Comparison of ENCODE assay signal across 8 mouse cellular contexts in the genomic region with DNA sequence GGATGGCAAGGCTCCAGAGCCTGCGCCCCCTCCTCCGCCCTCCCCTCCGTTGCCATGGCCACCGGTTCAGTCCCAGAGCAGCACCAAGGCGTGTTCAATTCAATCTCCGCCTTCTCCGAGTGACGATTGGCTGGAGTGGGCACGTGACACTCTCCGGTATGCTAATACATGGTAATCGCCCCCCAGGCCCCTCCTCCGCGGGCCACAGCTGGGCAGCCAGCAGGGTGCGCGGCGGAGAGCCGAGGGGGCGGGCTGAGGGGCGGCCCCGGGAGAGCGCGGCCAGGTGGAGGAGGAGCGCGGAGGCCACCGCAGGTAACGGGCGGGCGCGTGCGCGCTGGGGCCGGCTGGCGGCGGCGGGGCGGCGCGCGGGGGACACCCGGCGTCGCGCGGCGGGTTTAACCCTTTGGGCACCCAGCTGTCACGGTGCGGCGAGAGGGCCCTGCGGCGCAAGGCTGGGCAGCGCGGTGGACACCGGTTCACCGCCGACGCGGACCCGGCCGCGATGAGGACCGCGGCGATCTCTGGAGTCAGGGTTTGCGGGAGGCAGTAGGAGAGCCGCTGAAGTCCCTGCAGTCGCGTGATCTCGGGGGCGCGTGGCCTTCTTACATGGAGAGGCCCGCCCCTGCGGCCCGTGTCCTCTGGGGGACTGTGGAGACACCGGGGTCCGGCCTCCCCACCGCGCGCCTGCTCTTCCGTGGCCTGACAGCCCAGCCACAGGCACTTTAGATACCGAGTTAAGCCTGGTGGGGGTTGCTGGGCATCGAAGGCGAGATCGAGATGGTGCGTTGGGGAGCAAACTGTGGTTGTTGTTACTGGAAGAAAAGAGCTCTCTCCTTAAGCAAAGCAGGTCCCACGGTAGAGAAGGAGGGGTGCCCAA. TPM values are rescaled to one million over a fixed set of nuclear protein-coding genes. Genes with fewer than 3 reads are reported as not detected.
DNase-seq lines count a peak whose midpoint lies in the region; ATAC-seq and TF ChIP-seq lines count a peak whose summit lies in the region.

A gene (plus strand): TSS at position 198 of the 877 bp plus-strand sequence.

- peak within 1 kb of the TSS; percentile 73 for H3K9ac ChIP-seq in forebrain, postnatal 0 days
- H3K9ac ChIP-seq in neural tube, embryonic 14.5 days (replicated peaks; ENCODE audit: low read depth, low read length): peak within 1 kb of the TSS; percentile 89

- H3K4me1 ChIP-seq in G1E (ENCODE audit: insufficient read depth, low read depth, low read length): no peaks in the 10 kb centered on the region
- no peaks in the 10 kb centered on the region for H3K4me1 ChIP-seq in forebrain, postnatal 0 days (ENCODE audit: insufficient read depth)
- peaks cover 39% of the 10 kb centered on the region for H3K4me1 ChIP-seq in neural tube, embryonic 14.5 days (ENCODE audit: control insufficient read depth, insufficient read depth, low read length)
- H3K4me1 ChIP-seq in testis, adult 2 months (ENCODE audit: control insufficient read depth, insufficient read depth, low read length): peaks cover 9% of the 10 kb centered on the region

- H3K4me3 ChIP-seq in G1E (ENCODE audit: low read depth, low read length): no peak within 1 kb of the TSS; the same call in 1 of the 2 replicates
- H3K4me3 ChIP-seq in forebrain, postnatal 0 days (ENCODE audit: low read depth, low read length): peak within 1 kb of the TSS; percentile 67
- H3K4me3 ChIP-seq in neural tube, embryonic 14.5 days (ENCODE audit: low read depth, low read length): peak within 1 kb of the TSS; percentile 75
- H3K4me3 ChIP-seq in testis, adult 2 months (ENCODE audit: control insufficient read depth, low read depth, low read length): peak within 1 kb of the TSS; percentile 87

- peak within 1 kb of the TSS; percentile 76 for H3K4me2 ChIP-seq in forebrain, postnatal 0 days (ENCODE audit: low read depth)
- H3K4me2 ChIP-seq in neural tube, embryonic 14.5 days (ENCODE audit: low read depth, low read length): peak within 1 kb of the TSS; percentile 77

- no peak; the same call in 1 of the 2 replicates for TF ChIP-seq POLR2A in testis, adult 2 months (IDR thresholded peaks at IDR 0.05; ENCODE audit: control insufficient read depth, low read depth, low read length)

- no peak for DNase-seq in G1E (ENCODE audit: low spot score)
- DNase-seq in cerebellum, adult 8-10 months: peak; percentile 95
- DNase-seq in forebrain, postnatal 0 days: peak; percentile 96
- peak; percentile 81 for DNase-seq in heart, postnatal 36 days
- DNase-seq in layer of hippocampus, adult 18-20 months (ENCODE audit: low spot score in 2 of 2): peak; percentile 94 to 98
- peak; percentile 95 to 97 for DNase-seq in lung, adult 18-20 months

- TF ChIP-seq CTCF in G1E (IDR thresholded peaks at IDR 0.05; ENCODE audit: low read depth, low read length): no peak
- TF ChIP-seq CTCF in forebrain, postnatal 0 days (IDR thresholded peaks at IDR 0.05; ENCODE audit: low read depth): peak; percentile 57
- TF ChIP-seq CTCF in testis, adult 2 months (IDR thresholded peaks at IDR 0.05; ENCODE audit: control insufficient read depth, insufficient read depth, insufficient replicate concordance, low read depth, low read length): 0 out of 2 replicates have a peak, but pooled peaks have one; percentile 20

- H3K27ac ChIP-seq in forebrain, postnatal 0 days (ENCODE audit: low read depth, low read length): peak within 1 kb of the TSS; percentile 84
- H3K27ac ChIP-seq in neural tube, embryonic 14.5 days (ENCODE audit: low read depth, low read length): peak within 1 kb of the TSS; percentile 91
- H3K27ac ChIP-seq in testis, adult 2 months (ENCODE audit: control insufficient read depth, insufficient read depth, low read depth, low read length): peak within 1 kb of the TSS; percentile 62

- H3K9me3 ChIP-seq in G1E (replicated peaks): peaks cover 10% of the 10 kb centered on the region
- H3K9me3 ChIP-seq in forebrain, postnatal 0 days (ENCODE audit: low read length): no peaks in the 10 kb centered on the region
- no peaks in the 10 kb centered on the region for H3K9me3 ChIP-seq in neural tube, embryonic 14.5 days (ENCODE audit: control insufficient read depth, low read length)

- intact Hi-C loops in heart, postnatal 36 days (cut with DNase I): no loop called here

- H3K36me3 ChIP-seq in G1E (replicated peaks): no peaks in the 10 kb centered on the region
- no peaks in the 10 kb centered on the region for H3K36me3 ChIP-seq in forebrain, postnatal 0 days (ENCODE audit: insufficient read depth)
- H3K36me3 ChIP-seq in neural tube, embryonic 14.5 days (ENCODE audit: control insufficient read depth, insufficient read depth, low read length): no peaks in the 10 kb centered on the region
- no peaks in the 10 kb centered on the region for H3K36me3 ChIP-seq in testis, adult 2 months (ENCODE audit: control insufficient read depth, insufficient read depth, low read length)

- no peak for ATAC-seq in G1E (ENCODE audit: extremely low read depth, insufficient number of reproducible peaks, low FRiP score, poor library complexity, severe bottlenecking)
- ATAC-seq in forebrain, postnatal 0 days: peak; percentile 99
- peak; percentile 96 for ATAC-seq in neural tube, embryonic 14.5 days (ENCODE audit: low read depth)

- H3K27me3 ChIP-seq in G1E (ENCODE audit: insufficient read depth, low read length): no peaks in the 10 kb centered on the region
- H3K27me3 ChIP-seq in forebrain, postnatal 0 days (ENCODE audit: insufficient read depth, low read length): no peaks in the 10 kb centered on the region
- H3K27me3 ChIP-seq in neural tube, embryonic 14.5 days (ENCODE audit: control insufficient read depth, insufficient read depth, low read length): no peaks in the 10 kb centered on the region
- no peaks in the 10 kb centered on the region for H3K27me3 ChIP-seq in testis, adult 2 months (ENCODE audit: control insufficient read depth, insufficient read depth, low read length)

- WGBS in forebrain, postnatal 0 days: 2% methylated on average over 77 of the region's 85 CpGs
- WGBS in neural tube, embryonic 14.5 days: under 1% methylated on average over 68 of the region's 85 CpGs

RNA-seq across cellular contexts. Expression of the gene that starts here (rescaled TPM):
- total RNA-seq in G1E (2014; fragmentation: Nextera tagmentation) (58.8 and 63.5 TPM in 2 replicates), G1E (2017) (16.2 and 17.5 TPM in 2 replicates)
- polyA plus RNA-seq in G1E (2012): 121 and 131 TPM in 2 replicates
- total RNA-seq in forebrain, postnatal 0 days (2014; rRNA removed): 78.3 and 93.2 TPM in 2 replicates
- 52.4 and 56.3 TPM in 2 replicates for polyA plus RNA-seq in forebrain, postnatal 0 days (2015; fragmentation: Nextera tagmentation; extraction: Ambion mirVana)
- 10 to 100 TPM; 32.2 to 45.7 TPM for total RNA-seq in heart, postnatal 36 days (2021)
- 100 to 1,000 TPM in 1 of 2 experiments, 10 to 100 TPM in 1; 99.6 to 102 TPM for total RNA-seq in layer of hippocampus, adult 18-20 months (2021)
- 31.9 and 48.8 TPM in 2 replicates for polyA plus RNA-seq in neural tube, embryonic 14.5 days (2014; fragmentation: Nextera tagmentation; extraction: Ambion mirVana)
- 44.6 and 47.8 TPM in 2 replicates for polyA plus RNA-seq in testis, adult 2 months (2012; rRNA removed)
